Mouse (Mus musculus) frontal cortex, adult (tissue): ENCODE measurements around the gene Tulp2.
A peak's percentile ranks its signal among the peaks of the same experiment; 100 is the strongest.
"Not testable (repeated sequence)": the region's sequence is repeated elsewhere in the genome, so short reads cannot be mapped to it uniquely, and the experiment has no call there.

ENCODE experiments used
- ATAC-seq: cut with Nextera tagmentation; 2 replicates; pipeline ENCODE4 v1.9.2; 2017; ENCODE audit warnings: mild to moderate bottlenecking, moderate library complexity, mixed read lengths; ENCODE audit not compliant: low TSS enrichment

Tulp2 gene

DNA sequence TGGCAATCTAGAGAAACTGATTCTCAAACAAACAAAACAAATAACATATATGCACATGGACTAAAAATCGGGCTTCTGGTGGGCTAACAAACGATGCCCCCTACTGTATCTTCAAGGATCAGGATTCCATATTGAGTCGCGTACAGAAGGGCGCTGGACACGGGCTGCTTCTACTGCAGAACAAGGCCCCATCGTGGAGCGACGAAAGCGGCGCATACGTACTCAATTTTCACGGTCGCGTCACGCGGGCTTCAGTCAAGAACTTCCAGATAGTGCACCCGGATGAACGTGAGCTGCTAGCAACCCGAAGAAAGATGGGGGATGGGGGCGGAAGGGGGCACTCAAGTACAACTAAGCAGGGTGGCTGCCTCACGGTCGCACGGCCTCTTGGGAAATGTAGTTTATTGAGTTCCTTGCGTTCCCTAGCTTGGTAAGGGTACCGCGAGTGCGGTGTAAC, 40.1 kb downstream of the Tulp2 start:
- peak; percentile 74 for ATAC-seq

DNA sequence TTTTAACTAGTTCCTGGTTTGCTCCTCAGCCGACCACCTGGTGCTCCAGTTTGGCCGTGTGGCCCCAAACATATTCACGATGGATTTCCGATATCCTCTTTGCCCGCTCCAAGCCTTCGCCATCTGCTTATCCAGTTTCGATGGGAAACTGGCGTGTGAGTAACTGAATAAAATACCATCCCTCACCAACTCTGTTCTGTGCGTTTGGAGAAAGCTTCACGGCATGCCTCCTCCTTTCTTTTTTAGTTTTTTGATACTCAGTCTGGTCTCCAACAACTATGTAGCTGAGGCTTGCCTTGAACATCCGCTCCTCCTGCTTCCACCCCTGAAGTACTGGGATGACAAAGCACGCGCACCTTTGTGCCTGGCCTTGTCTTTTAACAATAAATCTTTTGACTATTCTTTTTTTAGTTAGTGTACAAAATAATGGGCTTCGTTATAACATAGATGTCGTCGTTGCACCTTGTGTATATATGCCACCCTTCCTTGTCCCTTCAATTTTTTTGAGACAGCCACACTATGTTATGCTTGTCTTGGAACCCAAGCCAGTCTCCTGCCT, 40.6 kb downstream of the Tulp2 start:
- ATAC-seq = no peak

DNA sequence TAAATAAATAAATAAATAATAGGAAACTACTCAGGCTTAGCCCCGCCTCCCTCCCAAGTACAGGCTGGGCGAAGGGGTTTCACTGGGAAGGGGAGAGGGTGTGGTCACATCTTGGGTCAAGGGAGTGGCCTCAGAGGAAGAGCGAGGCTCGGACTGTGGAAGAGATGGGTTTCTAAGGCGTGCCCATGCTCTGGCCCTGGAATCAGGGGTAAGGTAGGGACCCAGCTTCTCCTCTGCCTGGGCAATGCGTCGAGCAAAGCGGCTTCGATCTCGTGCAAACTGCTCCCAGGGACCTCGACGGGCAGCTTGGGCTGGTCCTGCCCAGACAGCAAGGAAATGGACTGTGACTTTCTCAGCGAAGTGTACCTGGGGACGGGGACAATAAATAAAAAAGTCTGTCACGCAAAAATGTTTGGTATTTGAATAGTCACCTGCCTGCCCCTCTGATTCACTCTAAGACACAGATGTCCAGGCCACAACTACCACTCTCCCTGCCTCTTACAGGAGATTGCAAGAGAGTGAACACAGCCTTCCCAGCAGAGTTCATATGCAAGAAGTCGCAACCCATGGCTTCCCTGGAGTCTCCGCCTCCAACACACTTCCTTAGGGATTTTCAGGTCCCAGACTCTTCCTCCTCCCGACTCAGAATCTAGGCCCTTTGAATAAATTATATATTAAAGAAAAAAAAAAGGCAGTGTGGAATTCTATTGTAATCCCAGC, 41.4 kb downstream of the Tulp2 start:
- ATAC-seq = no peak

DNA sequence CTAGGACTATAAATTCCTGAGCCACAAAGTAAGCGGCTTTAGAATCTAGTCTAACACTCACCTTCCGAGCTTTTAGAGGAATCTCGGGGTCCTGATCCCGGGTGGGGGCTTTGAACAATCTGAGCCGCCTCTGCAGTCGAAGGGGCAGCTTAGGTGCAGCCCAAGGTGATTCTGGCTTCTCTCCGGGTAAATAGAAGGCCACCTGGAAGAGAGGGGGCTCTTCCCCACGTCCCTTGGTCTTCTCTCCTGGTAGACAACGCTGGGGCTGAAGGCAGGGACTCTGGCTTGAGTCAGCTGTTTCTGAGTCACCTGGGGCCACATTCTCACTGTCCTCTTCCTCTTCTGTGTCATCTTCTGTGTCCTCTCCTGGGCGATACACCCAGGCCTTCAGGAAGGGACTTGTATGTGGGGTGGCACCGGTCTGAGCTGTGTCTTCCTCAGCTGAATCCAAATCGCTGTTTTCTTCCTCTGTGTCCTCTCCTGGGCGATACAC, 42.0 kb downstream of the Tulp2 start:
- ATAC-seq = no peak

DNA sequence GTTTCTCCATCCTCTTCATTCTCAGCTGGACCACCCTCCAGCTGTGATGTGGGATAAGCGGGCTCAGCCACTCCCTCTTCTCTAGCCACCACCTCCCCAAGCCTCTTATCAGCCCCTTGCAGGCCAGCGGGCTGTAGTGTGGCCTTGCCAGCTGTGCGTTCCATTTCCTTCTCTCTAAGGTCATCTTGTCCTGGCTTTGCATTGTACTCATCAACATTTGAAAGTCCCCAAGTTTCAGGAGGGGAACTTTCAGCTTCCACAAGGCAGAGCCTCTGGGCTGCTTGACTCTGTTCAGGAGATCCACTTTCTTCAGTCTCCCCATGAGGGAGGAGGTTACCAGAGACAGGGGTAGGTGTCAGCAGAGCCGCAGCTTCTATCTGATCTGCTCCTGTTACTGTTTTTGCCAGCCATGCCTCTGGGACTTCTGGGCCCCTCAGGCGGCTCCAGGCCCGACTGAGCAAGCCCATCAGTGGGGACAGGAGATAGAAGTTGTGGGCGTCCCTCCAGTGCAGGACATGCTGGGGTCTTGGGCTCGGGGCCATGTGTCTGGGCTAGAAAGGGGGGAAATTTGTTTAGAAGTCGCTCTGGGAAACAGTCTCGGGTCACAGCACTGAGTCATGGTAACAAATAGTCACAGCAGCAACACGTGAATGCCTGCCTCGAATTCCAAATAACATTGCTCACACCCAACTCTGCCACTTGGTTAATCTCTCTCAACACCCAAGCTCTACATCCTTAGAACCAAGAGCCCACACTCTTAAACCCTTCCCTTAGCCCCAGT, 43.4 kb downstream of the Tulp2 start:
- no peak for ATAC-seq

DNA sequence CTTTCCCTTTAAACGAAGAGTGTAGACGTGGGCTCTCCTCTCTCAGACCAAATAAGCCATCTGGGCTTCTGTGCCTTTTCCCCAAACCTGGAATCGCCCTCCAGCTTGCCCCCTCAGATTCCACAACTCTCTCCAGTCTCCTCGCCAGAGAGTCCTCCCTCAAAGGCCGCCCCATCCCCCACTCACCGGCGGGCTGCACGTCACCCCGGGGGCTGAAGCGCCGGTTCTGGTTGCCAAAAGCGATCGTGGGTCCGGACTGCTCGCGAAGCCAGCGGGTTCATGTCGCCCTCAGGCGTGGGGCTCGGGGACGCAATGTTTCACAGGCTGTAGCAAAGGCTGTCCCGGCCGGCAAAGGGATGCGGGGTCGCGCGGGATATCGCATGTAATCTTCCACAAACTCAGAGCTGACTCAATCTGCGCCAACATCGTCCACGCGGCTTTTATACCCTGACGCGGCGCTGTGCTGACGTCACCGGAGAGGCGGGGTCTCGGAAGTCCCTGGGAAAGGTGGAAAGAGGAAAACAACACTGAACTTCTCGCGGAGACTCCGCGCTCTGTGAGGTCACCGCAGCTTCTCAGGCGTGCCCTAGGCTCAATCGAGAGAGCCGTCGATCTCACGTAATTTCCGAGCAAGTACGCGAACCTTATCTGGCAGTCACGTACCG, 44.3 kb downstream of the Tulp2 start, which contains the start of the genes Ppp1r15a and Plekha4:
Gene Ppp1r15a (minus strand): TSS at position 460 of the 665 bp plus-strand sequence.
Gene Plekha4 (plus strand): TSS at position 522 of the 665 bp plus-strand sequence.
- ATAC-seq = peak; percentile 71

DNA sequence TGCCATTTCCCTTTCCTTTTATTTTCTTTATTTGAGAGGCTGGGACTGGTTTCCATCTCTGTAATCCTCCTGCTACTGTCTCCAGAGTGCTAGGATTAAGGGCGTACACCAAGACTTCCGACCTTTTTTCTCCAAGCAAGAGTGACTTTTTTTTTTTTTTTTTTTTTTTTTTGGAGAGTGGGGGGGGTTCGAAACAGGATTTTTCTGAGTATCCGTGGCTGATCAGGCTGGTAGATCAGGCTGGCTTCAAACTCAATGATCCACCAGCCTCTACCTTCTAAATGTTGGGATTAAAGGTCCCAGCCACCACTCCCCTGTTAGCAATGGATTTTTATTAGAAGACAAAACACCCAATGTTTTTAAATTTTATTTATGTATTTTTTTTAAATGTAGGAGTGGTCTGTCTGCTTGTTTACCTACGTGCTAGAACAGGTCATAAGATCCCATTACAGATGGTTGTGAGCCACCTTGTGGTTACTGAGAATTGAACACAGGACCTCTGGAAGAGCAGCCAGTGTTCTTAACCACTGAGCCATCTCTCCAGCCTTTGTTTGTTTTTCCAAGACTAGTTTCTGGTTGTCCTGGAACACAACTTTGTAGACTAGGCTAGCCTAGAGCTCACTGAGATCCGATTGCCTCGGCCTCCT, 44.9 kb downstream of the Tulp2 start:
- no peak for ATAC-seq

DNA sequence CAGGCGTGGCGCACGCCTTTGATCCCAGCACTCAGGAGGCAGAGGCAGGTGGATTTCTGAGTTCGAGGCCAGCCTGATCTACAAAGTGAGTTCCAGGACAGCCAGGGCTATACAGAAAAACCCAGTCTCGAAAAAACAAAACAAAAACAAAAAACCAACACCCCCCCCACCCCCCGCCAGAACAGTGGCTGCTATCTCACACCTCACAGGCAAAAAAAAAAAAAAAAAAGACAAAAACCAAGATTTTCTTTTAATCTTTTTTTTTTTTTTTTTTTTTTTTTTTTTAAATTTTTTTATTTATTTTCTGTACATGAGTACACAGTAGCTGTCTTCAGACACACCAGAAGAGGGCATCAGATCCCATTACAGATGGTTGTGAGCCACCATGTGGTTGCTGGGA, 45.5 kb downstream of the Tulp2 start:
- ATAC-seq = not testable (repeated sequence)

DNA sequence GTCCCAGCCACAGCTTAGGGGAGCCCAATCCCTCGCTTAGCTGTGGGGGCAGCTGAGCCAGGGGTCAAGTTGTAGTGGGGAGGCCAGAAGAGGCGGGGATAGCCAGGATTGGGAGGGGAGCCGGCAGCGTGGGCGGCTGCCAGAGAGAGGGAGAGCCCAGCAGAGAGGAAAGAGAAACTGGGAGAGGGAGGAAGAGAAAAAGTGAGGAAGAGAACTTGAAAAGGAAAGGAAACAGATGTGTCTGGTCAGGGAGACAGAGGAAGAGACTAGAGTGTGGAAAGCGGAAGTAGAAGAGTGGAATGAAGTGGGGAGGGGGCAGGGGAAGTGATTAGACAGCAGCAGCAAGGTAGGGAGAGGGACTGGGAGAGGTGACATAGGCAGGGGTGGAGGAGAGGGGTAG, 47.8 kb downstream of the Tulp2 start:
- ATAC-seq = no peak

DNA sequence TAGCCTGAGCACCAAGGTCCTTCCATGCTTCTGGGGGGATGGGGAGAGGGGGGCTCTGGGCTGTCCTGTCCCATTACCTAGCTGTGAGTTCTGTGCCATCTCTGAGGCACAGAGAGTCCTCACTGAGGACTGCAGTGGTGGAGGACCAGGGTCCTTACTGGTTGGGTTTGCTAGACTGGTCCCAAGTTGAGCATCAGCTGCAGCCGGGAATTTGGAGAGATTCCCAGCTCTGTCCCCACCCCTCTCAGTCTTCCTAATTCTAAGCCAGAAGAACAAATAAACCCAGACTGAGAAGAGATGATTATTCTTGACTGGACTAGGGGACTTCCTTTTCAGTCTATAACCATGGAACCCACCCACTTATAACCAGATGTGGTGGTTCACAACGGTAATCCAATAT, 49.0 kb downstream of the Tulp2 start:
- ATAC-seq = no peak

DNA sequence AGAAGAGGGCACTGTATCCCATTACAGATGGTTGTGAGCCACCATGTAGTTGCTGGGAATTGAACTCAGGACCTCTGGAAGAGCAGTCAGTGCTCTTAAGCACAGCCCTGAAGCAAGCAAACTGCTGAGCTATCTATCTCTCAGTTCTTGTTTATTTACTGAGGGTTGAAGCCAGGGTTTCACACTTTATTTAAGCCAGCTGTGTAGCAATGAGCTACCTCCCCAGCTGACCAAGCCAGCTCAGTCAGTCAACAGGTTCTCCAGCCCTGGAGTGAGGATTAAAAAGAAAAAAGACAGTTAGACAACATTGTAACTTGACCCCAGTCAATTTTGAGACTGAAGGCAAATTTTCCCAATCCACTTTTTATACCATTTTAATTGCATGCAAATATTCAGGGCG, 54.0 kb downstream of the Tulp2 start:
- no peak for ATAC-seq

DNA sequence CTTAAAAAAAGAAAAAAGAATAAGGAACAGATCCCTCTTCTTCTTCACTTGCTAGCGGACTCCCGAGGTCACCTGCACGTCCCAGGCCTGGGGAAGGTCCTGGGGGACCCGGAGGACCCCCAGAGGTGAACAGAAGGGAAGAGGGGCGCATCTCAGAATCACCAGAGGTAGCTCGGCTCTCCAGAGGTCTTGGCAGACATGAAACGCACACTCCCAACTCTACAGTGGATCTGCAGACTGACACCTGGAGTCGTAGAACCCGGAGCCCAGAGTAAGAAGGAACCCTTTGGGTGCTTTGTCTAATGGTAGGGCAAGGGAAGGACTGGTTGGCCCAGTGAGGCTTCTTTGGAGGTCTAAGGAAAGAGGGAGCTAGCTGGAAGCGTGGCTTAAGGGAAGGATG, 55.9 kb downstream of the Tulp2 start:
- no peak for ATAC-seq

DNA sequence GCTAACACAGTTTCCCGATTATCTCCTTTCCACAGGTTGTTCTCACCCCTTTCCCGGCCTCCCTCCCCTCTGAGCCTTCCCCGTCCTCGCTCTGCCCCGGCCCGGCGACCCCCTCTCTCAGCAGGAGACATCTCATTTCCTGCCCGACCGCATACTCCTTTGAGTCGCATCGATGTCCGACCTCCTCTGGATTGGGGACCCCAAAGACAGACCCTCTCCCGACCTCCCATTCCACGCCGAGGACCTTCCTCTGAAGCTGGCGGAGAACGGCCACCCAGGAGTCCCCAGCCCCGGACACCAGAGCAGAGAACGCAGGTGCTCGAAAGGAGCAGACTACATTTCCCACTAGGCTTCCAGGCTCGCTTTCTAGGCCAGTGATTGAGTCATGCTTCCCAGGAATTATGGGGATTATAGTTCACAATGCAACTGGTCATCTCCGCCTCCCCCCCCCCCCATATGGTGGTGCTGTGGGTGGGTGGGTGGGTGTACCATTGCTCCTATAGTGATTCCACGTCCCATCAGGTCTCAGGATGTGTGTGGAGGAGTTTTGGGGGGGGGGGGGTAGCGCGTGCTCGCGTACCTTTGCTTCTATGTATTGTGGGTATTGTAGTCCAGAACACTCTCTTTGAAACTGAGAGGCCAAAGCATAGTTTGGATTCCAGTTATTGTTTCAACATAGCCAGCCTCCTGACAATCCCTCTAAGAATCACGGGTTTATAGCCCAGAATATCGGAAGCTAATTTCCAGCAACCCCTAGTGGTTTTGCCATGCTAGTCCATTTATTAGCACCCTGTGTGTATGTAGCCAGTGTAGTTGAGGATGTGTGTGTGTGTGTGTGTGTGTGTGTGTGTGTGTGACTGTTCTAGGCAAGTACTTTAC, 56.7 kb downstream of the Tulp2 start:
- ATAC-seq = peak; percentile 81

DNA sequence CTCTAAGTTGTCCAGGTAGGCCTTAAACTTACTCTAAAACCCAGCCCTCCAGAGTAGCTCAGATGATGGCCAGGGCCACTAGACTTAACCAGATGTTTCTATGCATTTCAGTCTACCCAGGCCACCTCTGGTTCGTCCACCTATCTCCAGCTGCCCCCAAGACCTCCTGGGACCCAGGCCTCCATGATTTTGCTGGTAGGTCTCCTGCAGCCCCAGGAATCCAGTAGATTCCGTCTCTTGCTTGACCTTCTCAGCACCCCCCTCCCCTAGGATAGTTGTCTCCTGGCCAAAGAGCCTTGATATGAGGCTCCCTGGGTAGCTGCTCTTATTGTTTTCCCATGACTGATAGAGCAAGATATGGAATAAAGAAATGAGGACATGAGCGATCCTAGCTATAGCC, 57.4 kb downstream of the Tulp2 start:
- ATAC-seq = no peak

DNA sequence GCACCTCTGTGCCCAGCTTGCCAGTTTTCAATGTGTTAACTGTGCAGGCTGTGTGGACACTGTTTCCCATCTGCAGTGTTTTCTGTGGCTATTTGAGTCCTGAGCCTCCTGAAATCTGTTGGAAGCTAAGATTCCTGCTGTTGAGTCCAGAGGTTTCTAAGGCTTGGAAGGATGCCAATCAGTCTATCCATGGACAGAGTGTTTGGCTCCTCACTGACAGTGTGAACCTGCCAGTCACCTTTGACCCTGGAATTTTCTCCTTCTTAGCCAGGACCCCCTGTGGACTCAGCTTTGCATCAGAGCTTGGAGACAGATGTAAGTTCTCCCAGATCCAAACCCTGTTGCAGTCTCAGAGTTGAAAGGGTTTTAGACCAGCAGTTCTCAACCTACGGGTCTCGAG, 58.5 kb downstream of the Tulp2 start:
- no peak for ATAC-seq

DNA sequence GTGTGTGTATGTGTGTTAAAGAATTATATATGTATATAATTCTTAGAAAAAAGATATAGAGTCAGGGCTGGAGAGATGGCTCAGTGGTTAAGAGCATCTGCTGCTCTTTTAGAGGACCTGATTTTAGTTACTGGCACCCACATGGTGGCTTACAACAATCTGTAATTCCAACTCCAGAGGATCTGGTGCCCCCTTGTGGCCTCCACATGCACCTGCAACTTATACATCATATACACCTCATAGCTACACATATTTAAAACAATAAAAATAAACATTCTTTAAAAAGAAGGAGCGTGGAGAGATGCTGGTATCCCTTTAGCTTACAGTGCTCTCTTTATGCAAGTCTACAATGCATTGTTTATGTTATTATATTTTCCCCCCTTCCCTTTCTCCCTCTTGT, 62.8 kb downstream of the Tulp2 start:
- ATAC-seq = no peak

DNA sequence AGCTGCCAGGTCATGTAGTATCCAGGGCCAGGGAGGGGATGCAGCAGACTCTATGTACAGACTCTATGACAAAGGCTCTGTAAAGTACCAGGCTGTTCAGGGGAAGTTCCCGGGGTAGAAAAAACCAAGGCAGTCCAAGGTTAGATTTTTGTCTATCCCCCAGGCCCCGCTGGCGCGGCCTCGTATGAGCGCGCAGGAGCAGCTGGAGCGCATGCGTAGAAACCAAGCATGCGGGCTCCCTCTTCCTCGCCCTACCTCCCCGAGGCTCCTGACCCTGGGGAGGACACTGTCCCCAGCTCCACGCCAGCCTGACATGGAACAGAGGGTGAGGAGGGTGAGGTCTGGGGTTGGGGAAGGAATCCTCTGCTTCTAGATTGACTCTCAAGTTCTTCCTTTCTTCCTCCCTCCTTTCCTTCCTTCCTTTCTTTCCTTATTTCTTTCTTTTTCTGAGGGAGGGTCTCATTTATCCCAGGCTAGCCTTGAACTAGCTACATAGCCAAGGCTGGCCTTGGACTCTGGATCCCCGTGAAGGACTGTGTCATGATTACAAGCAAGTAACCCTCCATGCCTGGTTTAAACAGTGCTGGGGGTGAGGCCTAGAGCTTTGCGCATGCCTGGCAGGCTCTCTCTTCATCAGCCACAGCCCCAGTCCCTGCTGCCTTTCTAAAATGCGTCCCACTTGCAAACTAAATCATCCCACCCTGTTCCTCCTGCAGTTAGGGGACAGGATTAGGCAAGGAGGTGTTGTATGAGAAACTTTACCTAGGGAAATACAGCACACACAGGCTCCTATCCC, 68.2 kb downstream of the Tulp2 start:
- ATAC-seq = no peak

DNA sequence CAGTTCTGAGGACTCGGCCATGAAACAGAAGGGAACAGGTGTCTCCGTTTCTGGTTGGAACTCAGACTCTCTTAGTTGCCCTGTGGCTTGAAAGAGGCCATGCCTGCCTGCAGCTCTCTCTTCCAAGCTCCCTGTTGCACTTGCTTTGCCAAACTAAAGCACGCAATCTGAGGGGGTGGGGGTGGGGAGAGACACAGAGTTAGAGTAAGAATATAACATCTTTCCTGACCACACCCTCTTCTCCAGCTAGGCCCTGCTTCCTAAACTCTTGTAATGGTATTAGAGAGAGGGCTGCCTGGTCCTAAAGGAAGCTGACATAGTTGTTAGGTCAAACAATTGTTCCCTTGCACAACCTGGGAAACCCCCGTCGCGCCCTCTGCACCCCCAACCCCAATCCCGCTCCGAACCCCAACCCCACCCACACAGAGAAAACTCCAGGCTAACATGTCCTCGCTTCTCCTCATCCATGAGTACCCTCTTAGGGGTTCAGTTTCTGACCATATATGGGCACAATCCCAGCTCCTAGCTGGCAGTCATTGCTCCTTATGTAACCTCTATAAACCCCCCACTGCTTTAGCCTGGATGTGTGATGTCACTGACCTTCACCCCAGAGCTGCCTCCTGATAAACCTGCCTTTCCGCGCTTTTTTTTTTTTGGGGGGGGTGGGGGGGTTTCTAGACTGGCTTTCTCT, 69.3 kb downstream of the Tulp2 start:
- ATAC-seq = no peak

DNA sequence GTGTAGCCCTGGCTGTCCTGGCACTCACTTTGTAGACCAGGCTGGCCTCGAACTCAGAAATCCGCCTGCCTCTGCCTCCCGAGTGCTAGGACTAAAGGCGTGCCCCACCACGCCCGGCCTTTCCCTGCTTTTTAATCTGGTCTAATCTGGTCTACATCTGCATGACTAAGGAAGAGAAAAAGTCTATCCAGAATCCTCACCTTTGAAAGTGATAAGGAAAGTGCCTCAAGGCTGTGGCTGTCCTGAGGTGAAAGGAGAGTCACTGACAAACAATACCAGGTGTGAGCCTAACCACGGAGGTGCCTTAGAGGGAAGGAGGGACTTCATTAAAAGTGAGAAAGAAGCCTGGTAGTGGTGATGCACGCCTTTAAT, 69.8 kb downstream of the Tulp2 start:
- no peak for ATAC-seq
